Mouse (Mus musculus) ZHBTc4 (cell line): ENCODE measurements around the gene Coro1c.
A peak's percentile ranks its signal among the peaks of the same experiment; 100 is the strongest.

Source experiments
- DNase-seq: peaks from one replicate; pipeline ENCODE4 v3.0.0-alpha.2; 2011; ENCODE audit warnings: low read depth, low spot score

Coro1c gene

DNA sequence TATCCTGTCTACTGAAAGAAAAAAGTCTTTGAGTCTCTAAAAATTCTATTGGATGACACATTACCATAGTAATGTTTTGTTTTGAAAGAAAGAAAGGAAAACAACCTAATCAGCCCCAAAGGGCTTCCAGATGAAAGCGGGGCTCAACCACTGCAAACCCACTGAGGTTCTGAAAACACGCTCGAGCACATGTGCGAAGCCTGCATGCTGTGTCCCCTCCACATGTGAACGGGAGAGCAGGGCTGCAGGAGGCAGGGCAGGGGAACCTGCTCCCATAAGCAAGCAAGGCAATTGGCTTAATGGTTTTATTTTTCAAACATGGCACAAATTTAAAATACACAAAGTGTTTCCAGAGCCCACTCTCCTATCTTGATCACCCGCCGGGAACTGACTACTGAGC, 51.9 kb downstream of the Coro1c start:
- no peak for DNase-seq

DNA sequence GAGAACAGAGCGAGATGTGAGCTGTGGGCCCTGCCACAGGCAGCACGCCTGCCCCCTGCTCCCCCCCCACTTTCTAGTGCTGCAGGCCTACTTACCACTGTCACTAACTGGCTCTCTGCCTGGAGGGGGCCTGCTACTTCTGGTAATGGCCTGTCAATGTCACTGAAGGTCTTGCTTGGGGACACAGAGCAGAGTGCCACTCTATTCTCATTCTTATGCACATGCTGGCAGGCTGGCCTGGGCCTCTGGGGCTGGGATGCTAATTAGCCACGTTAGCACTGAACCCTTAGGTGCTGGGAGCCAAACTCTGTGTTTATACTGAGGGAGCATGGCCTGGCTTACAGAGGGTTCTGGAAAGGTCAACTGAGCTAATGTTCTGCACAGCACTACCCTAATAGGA, 52.9 kb downstream of the Coro1c start:
- DNase-seq = peak; percentile 71

DNA sequence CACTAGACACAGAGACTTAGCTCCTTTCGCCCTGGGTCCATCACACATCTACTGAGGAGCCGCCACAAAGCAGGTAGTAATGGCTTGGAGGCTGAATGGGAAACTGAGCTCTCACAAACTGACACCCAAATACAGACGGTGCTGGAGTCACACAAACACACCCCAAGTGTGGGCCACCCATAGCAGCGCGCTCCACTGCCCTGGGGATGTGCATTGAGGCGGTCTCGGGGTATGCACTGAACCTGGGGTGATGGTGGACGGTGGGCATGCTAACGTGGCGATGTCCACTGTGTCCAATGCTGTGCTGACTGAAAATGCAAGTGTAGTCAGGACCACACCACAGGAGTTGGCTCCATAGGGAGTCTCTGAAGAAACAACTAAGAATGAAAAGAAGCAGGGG, 53.4 kb downstream of the Coro1c start:
- DNase-seq = no peak

DNA sequence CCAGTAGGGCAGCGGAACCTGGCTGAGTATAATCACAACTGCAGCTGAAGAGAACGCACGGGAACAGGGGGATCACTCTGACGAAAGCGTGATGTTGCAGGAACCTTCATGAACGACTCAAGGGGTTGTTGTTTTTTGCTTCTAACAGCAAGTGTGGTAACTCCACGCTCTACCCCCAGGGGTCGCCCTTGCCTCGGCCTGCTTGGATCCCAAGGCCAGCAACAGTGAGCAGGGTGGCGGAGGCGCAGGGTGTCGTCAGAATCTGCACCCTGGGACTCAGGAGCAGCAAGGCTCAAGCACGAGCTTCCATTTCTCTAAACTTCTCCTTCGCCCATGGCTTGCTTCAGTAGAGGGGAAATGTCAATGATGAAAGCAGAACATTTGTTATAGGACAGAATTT, 54.1 kb downstream of the Coro1c start:
- peak; percentile 90 for DNase-seq

DNA sequence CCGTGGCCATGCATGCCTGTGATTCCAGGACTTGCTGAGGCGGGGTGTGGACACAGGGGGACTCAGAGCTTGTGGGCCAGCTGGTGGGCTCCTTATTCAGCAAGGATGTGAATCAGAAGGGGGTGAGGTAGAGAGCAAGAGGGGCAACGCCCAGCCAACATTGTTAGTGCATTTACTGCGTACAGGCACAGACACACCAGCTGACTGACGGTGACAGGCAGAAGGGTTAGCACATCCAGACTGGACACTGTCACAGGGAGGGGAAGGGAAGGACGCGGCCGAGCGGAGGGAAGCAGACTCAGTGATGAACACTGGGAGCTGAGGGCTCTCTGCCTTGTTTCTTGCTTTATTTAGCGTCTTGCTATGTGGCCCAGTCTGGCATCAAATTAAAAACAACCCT, 55.0 kb downstream of the Coro1c start:
- DNase-seq = no peak

DNA sequence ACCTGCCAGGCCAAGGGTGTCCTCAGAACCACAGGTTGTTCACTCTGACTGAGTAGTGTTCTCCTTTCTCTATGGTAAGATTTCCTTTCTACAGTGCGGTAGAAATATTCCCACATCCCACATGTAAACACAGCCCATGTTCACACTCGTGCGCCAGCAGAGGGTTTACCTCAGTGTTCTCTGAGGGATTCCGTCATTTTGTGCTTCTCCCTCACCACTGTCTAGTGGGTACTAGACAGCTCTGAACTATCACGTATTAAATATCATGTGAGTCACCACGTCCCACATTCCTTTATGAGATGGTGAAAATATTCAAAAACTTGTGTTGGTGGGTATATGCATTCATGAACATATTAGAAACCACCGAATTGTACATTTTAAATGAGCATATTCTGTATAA, 56.1 kb downstream of the Coro1c start:
- DNase-seq = no peak

DNA sequence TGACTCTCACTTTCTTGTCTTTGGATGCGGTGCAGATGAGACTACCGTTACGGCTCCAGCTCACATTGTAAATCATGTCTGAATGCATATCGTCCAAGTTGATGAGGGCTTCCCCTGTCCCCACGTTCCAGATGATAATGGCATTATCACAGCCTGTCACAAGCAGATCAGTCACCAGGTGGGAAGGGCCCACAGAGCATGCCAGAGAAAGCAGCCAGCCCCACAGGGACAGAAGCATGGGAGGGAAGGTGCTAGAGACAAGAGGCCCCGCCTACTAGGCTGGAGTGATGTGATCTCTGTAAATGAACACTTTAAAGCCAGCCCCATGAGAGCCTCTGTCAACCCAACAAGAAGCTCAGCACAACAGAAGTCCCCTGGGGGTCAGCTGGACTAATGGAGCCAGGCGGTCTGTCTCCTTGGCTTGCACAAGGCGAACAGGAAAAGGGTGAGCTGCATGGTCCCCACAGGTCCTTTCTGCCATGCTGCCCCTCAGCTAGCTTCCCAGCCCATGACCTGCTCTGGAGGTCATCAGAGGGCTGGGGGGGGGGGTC, 57.8 kb downstream of the Coro1c start:
- DNase-seq = no peak

DNA sequence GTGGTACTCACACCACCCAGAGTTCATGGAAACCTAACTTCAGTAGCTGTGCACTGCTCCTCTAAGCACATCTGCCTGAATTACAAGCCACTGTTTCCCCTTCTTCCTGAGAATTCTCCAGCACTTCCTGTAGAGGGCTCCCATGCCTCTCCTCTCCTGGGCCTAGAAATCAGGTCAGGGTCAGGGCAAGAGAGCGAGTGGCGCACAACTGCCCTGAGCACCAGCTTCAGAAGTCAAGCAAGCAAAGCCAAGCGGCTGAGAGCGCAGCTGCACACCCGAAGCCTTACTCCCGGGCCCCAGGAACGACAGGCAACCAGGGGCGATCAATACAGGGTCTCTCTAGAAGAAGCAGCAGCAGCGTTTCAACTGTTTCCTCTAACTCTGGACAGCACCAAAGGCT, 60.9 kb downstream of the Coro1c start:
- no peak for DNase-seq

DNA sequence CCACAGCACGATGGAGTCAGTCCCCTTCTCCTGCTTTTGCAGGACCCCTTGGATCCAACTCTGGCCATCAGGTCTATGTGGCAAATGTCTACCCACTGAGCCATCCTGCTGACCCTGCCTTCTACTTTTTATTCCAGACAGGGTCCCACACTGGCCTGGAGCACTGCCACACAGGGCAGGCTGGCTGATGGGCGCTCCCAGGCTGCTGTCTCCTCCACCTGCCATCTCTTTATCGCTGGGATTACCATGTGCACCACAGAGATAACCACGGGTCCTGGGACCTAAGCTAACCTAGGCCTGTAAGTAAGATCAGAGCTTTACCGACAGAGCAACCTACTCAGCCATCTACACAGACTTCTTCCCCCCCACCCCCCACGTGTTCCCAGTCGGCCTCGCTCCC, 61.9 kb downstream of the Coro1c start:
- DNase-seq = no peak

DNA sequence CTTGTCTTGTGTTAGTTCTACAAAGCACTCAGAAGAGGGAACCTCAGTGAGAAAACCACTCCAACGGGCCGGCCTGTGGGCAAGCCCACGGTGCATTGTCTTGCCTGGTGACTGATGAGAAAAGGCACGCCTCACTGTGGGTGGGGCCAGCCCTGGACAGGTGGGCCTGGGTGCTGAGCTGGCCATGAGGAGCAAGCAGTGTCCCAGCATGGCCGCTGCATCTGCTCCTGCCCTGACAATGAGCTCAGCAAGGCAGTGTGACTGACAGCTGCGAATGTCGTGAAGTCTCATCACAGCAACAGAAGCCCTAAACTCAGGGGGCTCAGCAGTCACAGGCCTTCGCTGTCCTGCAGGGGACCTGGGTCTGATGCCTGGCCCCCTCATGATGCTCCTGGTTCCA, 62.9 kb downstream of the Coro1c start:
- no peak for DNase-seq

DNA sequence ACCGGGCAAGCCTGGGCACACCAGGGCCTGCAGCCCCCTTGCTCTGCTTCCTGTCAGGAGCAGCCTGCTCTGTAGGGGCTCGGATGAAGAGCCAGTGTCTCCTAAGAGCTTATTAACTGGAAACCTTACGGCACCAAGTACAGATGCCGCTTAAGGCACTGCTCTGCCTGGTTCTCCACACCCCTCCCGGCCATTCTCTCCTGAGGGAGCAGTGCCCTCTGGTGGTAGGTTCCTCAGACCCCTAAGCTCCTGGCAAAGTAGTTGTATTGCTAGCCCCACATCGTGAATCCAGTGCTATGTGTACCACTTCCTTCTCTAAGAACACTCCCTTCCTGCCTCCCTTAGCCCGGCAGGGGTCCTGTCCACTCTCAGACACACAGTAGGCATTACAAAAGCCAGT, 63.8 kb downstream of the Coro1c start:
- peak; percentile 90 for DNase-seq

DNA sequence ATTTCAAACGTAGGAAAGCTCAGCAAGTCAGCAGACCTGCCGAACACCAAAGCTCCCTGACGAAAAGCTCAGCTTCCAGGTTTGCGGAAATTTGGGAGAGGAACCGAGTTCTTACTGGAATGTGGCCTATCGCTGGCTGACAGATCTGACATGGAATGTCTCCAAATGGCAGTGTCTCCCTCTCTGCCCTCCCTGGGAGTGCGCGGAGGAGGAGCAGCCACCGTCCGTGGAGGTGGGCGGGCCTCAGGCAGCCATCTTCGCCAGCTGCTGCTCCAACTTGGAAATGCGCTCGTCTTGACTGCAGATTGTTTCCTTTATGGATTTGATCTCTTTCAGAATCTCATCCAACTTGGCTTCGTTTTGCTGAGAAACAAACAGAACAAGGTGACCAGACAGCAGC, 64.5 kb downstream of the Coro1c start:
- DNase-seq = peak; percentile 83

DNA sequence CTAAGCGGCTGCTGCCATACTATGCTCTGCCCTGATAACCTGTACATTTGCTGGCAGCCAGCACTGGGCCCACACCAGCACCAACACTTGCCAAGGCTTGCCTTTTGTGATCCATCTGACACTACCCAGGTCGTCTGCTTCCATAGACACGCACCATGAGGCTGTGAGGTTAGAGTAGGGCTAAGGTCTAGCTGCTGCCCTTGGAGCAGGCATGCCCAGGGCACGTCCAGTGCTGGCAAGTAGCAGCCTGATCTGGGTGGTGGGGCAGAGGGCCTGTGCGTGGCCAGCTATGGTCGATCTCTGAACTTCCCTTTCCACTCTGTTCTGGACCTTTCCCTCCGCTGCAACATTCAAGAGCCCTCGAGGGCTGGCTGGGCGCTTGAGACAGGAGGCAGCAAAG, 65.7 kb downstream of the Coro1c start:
- DNase-seq = peak; percentile 42

DNA sequence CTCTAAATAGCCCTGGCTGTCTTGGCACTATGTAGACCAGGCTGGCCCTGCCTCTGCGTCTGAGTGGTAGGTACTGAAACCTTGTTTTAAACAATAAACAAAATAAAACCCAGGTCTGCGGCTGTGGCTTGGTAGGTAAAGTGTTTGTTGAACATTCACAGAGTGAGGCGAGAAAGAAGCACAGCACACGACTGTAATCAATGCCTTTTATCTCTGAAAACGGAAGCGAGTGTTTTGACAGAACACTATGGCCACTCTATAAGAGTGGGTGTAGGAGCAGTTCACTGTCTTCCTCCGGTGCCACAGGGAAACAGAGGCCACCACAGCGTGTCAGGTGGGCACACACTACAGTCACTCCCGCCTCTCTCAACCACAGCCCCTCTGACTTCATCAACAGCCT, 66.3 kb downstream of the Coro1c start:
- DNase-seq = no peak

DNA sequence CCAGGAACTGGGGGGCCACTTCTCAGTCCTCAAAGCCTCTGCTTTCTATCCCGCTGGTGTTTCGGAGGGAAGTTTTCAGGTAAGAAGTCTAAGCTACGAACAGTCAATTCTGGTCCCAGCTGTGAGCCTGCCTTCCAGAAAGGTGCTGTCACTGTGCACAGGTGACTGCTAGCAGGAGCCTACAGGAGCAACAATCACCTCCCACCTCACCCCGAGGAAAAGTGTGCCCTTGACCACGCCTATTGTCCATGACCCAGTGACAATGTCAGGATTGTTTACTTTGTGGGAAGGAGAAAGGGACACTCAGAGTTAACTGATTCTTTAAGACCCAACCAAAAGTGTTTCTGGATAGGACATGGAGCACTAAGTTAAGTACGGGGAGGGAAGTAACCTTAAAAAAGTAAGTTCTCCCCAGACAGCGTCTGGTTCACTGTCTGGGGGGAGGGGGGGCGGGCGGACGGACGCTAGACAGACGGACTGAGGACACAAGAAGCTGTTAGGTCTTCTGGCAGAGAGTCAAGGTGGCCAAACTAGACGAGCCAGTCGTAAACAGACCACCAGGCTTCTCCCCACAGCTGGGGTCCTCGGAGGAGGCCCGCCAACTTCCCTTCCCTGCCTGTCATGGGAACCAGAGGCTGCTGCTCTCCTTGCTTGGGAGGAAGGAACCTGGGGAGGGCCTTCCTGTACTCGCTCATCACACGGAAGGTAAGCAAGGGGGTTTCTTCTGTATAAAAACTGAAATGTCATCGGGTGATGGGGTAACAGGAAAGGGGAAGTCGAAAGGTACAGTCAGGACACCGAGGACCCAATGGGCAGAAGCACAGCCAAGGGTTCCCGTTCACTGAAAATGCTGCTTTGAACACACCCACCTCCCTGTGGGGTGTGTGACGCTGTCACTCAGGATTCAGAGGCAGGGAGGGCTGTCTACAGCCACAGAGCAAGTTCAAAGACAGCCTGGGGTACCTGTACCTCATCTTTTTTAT, 67.0 kb downstream of the Coro1c start:
- no peak for DNase-seq

DNA sequence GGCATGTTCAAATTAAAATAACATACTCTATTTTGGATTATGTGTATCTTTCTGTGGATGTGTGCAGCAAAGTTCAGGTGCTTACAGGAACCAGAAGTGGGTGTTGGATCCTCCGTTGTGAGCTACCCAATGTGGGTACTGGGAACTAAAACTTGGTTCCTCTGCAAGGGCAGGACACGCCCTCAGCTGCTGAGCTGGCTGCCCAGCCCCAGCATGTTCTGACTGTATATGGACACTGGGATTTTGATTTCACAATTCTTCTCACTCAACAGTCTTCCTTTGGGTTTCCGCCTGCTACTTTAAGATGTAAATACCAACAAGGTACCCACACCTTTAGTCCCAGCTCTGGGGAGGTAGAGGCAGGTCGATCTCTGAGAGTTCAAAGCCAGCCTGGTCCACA, 68.1 kb downstream of the Coro1c start:
- DNase-seq = no peak

DNA sequence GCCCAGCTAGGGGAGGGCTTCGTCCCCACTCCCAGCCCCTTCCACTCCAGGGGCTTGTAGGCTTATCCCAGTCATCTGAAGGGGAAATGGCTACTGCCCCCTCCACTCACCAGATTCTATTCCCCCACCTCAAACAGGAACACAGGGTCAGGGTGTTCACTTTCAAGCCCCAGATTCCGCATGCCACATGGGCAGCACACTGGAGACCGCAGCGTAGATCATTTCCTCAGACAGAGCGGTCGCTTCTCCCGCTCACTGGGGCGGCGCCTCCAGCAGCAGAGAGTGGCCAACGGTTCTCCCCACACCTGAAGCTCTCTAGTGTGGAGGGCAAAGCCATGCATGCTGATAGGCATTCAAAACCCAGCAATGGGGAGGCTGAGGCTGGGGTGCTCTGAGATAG, 71.6 kb downstream of the Coro1c start:
- no peak for DNase-seq

DNA sequence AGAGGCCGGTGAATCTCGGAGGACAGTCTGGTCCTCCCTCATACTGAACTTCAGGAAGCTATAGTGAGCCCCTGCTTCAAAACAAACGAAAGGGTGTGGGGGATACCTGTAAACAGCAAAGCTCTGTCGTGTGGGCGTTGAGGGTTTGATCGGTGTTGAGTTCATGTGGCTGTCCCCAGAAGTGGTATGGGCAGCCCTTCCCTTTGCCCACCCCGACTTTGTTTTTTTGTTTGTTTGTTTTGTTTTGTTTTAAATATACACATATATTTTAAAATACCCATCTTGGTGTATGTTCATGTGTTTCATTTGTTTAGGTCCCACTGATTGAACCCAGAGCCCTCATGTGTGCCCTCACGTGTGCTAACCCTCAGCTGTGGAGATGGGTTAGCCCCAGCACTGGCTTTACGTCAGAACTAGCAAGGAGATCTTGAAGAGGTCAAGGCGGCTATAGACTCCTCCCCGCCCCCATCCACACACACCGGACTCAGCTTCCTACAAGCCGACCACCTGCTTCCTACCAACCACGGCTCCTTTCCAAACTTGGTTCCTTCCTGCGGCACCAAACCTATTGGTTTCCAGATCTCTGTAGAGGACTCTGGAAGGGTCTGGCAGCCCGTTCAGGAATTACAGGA, 75.1 kb downstream of the Coro1c start:
- no peak for DNase-seq

DNA sequence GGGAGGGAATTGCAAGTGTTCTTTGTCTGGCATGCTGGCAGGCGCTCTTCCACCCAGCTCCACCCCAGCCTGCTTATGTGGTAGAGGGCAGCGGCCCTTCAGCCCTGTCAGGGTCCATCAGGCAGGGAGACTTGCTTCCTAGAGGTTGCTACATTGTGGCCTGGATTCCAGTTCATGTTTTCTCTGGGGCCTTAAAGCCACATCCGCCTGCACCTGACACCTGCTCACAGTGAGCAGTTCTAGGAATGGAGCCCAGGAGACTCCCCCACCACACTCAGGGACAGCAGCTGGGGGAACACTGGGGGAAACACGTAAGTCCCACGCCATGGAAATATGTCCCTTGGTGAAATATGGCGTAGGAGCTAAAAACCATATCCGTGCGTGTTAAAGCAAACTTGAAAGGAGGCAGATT, 76.1 kb downstream of the Coro1c start, which contains the start of gene Selplg:
Gene Selplg (minus strand): TSS at position 155 of the 412 bp plus-strand sequence.
- DNase-seq = no peak

DNA sequence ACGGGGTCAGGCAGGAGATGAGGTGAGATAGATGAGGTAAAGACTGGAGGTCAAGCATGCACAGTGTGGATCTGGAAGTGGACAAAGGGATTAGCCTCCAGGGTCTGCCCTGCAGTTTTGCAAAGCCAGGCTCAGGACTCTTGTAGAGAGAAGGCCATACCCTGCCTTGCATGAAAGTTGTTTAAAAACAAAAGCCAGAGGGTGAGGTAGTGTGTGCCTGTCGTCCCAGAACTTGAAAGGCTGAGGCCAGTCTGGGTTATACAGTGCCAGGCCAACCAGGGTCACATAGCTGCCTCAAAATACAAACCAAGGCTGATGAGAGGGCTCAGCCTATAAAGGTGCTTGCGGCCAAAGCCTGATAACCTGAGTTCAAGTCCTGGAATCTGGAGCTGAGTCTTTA, 76.8 kb downstream of the Coro1c start:
- DNase-seq = no peak

DNA sequence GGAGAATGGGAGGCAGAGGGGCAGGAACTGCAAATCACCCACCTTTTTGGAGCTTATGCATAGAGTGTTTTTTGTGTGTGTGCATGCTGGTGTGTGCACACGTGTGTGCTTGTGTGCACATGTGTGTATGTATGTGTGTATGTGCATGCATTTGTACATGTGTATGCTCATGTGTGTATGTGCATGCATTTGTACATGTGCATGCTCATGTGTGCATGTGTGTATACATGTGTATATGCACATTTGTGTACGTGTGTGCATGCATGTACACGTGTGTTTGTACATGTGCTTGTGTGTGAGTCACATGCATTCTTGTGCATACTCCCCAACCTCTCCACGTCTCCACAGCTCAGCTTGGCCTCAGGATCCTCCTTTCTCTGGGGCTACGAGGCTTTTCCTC, 77.8 kb downstream of the Coro1c start:
- no peak for DNase-seq

DNA sequence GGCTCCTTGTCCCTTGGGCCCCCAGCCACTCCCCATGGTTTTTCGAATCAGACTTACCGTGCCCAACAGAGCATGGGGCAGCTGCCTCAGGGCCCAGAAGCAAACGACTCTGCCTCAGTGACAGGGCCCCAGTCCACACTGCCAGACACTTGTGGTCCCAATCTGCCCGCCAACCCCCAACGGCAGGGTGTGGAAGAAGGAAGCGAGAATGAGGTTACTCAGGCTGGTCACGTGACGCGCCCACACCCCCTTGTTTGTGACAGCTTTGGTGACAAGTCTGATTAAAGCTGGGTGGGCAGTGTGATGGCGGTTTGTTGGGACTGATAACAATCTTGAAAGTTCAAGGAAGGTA, 78.3 kb downstream of the Coro1c start:
- no peak for DNase-seq
